Mouse (Mus musculus) thymus, postnatal 0 days (tissue): ENCODE measurements around the gene Ide. TPM values are rescaled to one million over a fixed set of nuclear protein-coding genes. Genes with fewer than 3 reads are reported as not detected.
A peak's percentile ranks its signal among the peaks of the same experiment; 100 is the strongest.
"Not testable (repeated sequence)": the region's sequence is repeated elsewhere in the genome, so short reads cannot be mapped to it uniquely, and the experiment has no call there.

Source experiments
- DNase-seq: peaks from one replicate; pipeline ENCODE4 v3.0.0-alpha.2; 2015; ENCODE audit warnings: low spot score
- polyA plus RNA-seq: library from polyadenylated mRNA; unstranded; fragments of >200 nt; fragmentation: Nextera tagmentation; extraction: Ambion mirVana; gene quantifications from 2 replicates; pipeline ENCODE4 v1.2.1, GENCODE M21; 2015

Gene Ide
- polyA plus RNA-seq, 1 experiment from 2014 or later: 38.5 TPM

DNA sequence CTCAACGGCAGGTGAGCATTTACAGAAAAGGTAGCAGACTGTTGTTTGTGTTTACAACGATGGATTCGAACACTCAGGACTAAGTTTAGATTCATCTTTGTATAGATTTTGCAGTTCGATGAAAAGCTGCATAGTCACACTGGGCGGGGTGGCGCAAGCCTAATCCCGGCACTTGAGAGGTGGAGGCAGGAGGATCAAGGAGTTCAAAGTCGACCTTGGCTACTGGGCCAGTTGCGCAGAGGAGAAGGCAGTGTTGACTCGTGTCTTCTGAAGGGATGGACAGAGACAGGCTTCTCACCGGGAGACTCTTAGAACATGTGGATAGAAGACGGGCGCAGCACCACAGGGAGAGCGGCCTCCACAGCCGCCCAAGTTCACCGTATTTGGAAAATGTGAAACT, 68.5 kb downstream of the Ide start:
- DNase-seq: no peak

DNA sequence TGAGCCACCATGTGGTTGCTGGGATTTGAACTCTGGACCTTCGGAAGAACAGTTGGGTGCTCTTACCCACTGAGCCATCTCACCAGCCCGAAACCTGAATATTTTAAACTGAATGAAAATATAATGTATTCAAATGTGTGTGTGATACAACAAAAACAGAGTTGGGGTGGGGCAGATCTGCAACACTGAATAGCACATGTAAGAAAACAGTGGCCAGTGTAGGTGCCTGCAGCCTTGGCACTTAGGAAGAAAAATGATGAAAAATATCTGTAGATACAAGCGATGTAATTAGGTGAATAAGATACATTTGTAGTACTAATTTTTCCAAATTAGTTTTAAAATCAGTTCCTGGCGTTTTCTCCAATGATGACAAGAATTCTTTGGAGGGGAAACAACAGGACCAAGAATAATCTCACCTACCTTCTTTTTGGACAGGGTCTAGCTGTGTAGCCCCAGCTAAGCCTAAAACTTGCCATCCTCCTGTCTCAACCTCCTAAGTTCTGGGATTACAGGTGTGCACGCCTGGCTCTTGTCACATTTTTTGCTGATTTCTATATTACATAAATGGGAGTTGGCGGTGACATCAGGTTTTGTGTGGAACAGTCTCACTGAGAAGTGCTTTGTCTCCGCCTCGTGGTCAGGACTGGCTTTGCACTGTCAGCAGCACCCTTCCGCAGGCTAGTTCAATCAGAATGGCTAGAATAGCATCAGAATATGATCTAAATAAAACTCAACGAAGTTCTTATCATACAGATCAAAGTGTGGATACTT, 72.1 kb downstream of the Ide start:
- peak; percentile 76 for DNase-seq

- DNase-seq: no peak
Observed at GRCm38 (mm10) chr19:37263943-37264897, 73.4 kb downstream of the Ide start.

GRCm38 (mm10) chr19:37263566-37263942, 74.1 kb downstream of the Ide start:
- no peak for DNase-seq

DNA sequence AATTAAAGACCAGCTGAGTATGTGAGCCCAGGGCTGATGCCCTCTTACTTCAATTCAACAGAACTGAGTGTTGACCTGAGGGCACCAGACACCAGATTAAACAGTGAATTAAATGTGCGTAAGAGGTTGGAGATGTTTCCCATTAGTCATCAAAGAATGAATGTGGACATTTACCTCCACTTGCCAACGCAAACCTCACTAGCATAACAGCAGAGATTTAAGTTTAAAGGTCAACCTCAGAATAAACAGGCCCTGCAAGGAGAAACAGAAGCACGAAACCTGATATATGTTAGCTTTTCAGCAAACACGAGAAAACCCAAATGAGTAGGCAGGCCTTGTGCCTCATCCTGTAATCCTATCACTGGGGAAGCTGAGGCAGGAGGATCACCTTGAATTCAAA, 75.3 kb downstream of the Ide start:
- DNase-seq: no peak

GRCm38 (mm10) chr19:37255321-37255720, 82.3 kb downstream of the Ide start:
- no peak for DNase-seq

- no peak for DNase-seq
Observed at GRCm38 (mm10) chr19:37252104-37252503, 85.5 kb downstream of the Ide start.

DNA sequence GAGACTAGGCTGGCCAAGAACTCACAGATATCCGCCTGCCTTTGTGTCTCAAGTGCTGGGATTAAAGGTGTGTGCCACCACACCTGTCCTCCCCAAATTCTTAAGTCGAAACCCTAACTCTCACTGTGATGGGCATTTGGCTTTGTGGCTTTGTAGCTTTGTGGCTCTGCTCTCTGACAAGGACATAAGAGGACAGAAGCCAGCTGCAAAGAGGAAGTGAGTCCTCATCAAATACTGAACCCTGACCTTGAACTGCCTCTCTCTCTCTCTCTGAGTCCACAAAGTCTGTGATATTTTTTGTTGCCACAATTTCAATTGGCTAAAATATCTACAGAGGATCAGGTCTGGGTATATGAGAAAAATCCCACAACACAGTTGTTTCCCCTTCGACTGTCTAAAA, 89.5 kb downstream of the Ide start:
- no peak for DNase-seq

- DNase-seq: no peak
Observed at GRCm38 (mm10) chr19:37246859-37247258, 90.8 kb downstream of the Ide start.

- no peak for DNase-seq
Observed at GRCm38 (mm10) chr19:37242707-37243106, 94.9 kb downstream of the Ide start.

DNA sequence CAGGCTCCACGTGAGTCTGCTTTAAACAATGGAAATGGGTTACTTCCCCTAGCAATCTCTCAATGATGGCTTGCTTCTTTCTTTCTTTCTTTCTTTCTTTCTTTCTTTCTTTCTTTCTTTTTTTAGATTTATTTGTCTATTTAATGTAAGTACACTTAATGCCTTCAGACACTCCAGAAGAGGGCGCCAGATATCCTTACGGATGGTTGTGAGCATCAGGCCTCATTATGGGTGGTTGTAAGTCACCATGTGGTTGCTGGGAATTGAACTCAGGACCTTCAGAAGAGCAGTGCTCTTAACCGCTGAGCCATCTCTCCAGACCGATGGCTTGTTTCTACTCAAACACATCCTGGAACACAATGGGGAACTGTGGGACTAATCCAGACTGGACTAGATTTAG, 96.5 kb downstream of the Ide start:
- peak; percentile 8 for DNase-seq

DNA sequence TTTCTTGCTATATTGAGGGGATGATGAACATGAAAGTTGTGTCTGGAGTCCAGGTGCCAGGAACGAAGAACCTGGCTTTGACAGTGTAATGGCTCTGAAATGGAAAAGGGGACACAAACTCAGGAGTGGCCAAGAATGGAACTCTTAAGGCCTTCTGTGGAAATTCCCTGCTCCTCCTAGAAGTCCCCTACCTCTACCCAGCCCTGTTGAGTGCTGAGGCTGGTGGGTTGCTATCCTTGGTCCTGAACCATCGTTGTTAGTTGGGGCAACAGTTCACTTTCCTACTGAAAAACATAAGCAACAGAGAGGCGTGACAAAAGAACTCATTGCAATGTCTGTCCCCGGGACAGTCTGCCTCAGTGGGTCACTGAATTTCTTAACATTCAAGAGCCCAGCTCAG, 98.6 kb downstream of the Ide start:
- DNase-seq: peak; percentile 34

GRCm38 (mm10) chr19:37238651-37239050, 99.0 kb downstream of the Ide start:
- DNase-seq: no peak

- DNase-seq: no peak
Observed at GRCm38 (mm10) chr19:37237712-37238437, 99.8 kb downstream of the Ide start.

DNA sequence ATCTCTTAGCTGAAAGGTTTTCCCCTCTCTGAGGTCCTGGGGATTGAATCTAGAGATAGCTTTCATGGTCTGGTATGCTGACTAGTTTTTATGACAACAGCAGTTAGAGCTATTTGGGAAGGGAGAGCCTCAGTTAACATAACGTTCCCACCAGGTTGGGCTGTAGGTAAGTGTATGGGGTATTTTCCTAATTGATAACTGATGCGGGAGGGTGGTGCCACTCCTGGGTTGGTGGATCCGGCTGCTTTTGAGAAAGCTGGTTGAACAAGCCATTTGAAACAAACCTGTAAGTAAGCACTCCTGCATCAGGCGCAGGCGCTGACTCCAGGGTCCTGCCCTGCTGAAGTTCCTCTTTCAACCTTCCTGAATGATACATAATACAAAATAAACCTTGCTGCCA, 100.3 kb downstream of the Ide start:
- no peak for DNase-seq

DNA sequence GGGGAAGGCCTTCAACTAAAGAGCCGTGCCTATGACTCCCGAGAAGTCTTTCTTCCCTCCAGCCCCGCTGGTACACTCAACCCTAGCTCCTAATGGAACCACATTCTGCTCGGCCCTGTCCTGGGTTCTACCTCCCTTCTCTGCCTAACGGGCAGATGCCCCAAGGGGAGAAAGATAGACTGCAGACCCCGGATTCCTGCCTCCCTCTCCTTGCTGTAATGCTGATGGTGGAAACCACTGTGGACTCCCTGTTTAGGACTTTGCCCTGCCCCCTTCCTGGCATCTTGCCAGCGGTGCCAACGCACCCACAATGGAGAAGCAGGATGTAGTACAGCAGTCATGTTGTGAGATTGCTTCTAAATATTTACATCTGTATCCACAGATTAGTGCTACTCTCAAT, 101.8 kb downstream of the Ide start:
- no peak for DNase-seq

DNA sequence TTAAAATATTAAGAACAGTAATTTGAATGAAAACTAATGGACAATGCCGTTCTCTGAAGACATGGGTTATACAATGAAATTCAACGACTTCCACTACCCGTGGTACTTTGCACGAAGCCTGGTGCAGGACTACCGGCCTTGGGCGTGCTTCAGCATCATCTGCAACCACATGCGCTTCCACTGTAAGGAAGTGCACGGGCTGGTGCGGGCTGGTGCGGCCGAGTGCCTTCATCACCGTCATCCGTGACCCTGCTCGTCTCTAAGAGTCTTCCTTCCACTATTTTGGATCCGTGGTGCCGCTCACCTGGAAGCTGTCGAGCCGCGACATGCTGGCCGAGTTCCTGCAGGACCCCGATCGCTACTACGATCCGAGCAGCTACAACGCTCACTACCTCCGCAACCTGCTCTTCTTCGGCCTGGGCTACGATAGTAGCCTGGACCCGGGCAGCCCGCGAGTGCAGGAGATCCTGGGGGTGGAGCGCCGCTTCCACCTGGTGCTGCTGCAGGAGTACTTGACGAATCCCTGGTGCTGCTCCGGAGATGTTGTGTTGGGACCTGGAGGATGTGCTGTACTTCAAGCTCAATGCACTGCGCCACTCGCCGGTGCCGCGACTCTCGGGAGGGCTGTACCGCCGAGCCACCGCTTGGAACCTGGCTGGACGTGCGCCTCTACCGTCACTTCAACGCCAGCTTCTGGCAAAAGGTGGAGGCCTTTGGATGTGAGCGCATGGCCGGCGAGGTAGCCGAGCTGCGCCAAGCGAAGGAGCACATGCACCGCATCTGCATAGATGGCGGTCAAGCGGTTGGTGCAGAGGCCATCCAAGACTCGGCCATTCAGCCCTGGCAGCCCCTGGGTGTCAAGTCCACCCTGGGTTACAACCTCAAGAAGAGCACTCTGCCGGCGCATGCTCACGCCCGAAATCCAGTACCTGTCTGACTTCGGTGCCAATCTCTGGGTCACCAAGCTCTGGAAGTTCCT, 103.8 kb downstream of the Ide start:
- DNase-seq: no peak

DNA sequence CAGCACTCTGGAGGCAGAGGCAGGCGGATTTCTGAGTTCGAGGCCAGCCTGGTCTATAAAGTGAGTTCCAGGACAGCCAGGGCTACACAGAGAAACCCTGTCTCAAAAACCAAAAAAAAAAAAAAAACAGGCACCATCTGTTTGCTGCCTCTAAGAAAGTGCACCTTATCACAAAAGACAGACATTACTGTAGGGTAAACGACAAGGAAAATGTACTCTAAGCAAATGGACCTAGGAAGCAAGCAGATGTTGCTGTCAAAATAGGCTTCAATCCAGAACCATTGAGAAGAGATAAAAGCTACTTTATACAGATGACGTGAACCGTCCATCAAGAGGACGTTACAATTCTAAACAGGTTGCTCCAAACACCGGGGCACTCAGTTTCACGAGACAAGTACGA, 105.1 kb downstream of the Ide start:
- DNase-seq: not testable (repeated sequence)

DNA sequence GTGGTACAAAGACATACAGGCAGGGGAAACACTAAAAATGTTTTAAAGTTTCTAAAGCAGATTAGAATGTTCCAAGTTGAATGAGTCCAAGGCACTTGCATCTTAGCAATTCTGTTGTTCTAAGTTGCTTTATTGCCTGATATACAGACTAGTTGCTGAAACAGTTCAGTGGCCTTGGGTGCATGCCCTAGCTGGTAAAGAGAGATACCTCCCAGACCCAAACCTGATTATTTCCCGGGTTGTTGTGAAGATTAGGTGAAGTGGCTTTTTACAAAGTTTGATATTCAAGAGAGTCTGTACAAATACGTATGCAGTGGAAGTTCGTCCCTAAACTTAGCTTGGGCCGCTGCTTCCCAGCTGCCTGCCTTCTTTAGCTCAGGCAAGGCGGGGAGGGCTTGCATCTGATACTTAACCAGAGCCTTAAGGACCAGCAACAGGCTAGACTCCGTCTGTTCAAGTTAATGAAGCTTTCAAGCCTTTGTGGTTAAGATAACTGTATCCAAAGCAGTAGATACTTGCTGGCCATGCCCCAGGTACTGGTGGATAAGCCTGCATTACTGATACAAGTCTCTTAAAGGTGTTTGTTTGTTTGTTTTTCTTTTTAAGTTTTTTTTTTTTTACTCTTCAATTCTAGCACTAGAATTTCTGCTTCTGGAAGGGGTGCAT, 112.3 kb downstream of the Ide start:
- no peak for DNase-seq
